Mouse (Mus musculus): ENCODE data around the gene Ttc13. TPM values are rescaled to one million over a fixed set of nuclear protein-coding genes. Genes with fewer than 3 reads are reported as not detected.

The Ttc13 gene
- polyA plus RNA-seq, 1 experiment from 2014 or later, result 52.5 TPM

DNA sequence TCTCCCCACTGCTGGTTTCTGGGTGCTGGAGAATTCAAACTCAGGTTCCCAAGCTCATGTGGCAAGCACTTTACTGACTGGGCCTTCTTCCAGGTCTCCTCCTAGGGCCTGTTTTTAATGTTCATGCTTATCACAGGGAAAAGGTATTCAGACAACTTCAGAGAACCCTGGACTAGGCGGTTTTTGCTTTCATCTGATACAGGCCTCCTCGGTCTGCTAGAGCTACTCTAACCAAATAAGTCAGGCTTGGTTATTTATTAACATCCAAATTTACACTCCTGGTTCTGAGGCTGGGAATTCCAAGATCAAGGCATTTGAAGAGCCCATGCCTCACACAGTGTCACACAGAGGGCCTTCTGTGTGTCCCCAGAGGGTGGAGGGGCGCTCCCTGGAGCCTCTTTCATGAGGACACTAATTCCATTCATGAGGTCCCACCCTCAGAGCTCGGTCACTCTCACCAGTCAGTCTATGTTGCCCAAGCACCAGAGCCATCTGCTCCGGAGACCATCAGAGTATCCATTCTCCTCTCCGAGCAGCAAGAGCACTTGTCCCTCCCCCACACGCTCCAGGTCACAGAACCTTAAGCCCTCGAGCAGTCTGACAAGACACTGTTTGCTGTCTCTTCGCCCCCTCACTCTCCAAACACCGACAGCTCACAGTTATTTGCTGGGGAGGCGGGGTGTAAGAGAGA is 32.5 kb upstream of the Ttc13 start:
- DNase-seq, result peak; percentile 68
- 7% methylated on average over 11 of the region's 11 CpGs for WGBS

DNA sequence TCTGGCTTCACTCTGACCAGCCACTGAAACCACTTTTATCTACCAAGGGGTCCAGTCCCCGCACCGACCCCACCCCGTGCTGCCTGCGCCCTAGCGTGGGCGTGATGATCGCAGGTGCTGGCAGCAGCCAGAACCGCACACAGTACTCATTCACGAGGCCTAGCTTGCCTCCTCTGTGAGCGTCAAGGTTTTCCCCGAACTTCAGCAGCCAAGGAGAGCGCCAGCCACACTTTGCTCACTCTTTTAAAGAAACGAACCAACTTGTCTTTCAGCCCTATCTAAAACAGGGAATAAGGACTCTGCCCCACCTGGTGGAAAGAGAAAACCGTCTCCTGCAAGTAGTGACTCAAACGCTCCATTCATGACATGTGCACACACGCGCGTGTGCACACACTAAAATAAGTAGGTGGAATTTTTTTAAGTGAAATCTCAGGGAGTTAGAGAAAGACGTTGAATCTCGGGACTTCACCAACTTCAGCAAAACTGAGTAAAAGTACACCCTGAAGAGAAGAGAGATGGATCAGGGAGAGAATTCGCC is 30.6 kb upstream of the Ttc13 start:
- Histone ChIP-seq H3K4me1 (ENCODE audit: insufficient read depth) (0 out of 2 replicates have a peak, but pooled peaks cover 11% of the 10 kb centered on the region), H3K9me3 (ENCODE audit: low read depth, low read length) (no peaks in the 10 kb centered on the region), H3K4me3 (ENCODE audit: low read depth, low read length) (peak overlapping the region; percentile 62; the same call in 1 of the 2 replicates), H3K9ac (no peak overlapping the region), H3K27me3 (ENCODE audit: insufficient read depth, low read length) (peaks cover 28% of the 10 kb centered on the region), H3K4me2 (peak overlapping the region; percentile 90), H3K27ac (ENCODE audit: low read depth) (peak overlapping the region; percentile 80), H3K36me3 (ENCODE audit: insufficient read depth) (no peaks in the 10 kb centered on the region)
- WGBS, result 31% methylated on average over 21 of the region's 21 CpGs
- DNase-seq (no peak), ATAC-seq (ENCODE audit: insufficient read depth) (no peak)
- no peak for TF ChIP-seq CTCF (IDR thresholded peaks at IDR 0.05; ENCODE audit: low read depth)

More for the DNA sequence above, 32.5 kb upstream of the Ttc13 start:
- 0 out of 2 replicates have a peak, but pooled peaks cover 11% of the 10 kb centered on the region for H3K4me1 ChIP-seq (ENCODE audit: insufficient read depth)
- peak; percentile 78 for ATAC-seq (ENCODE audit: insufficient read depth)
- peak overlapping the region; percentile 86 for H3K27ac ChIP-seq (ENCODE audit: low read depth)
- H3K36me3 ChIP-seq (ENCODE audit: insufficient read depth), result no peaks in the 10 kb centered on the region
- H3K4me3 ChIP-seq (ENCODE audit: low read depth, low read length), result no peak overlapping the region
- H3K9me3 ChIP-seq (ENCODE audit: low read depth, low read length), result no peaks in the 10 kb centered on the region
- no peak for TF ChIP-seq CTCF (IDR thresholded peaks at IDR 0.05; ENCODE audit: low read depth)
- H3K4me2 ChIP-seq, result no peak overlapping the region
- peaks cover 28% of the 10 kb centered on the region for H3K27me3 ChIP-seq (ENCODE audit: insufficient read depth, low read length)
- no peak overlapping the region for H3K9ac ChIP-seq

DNA sequence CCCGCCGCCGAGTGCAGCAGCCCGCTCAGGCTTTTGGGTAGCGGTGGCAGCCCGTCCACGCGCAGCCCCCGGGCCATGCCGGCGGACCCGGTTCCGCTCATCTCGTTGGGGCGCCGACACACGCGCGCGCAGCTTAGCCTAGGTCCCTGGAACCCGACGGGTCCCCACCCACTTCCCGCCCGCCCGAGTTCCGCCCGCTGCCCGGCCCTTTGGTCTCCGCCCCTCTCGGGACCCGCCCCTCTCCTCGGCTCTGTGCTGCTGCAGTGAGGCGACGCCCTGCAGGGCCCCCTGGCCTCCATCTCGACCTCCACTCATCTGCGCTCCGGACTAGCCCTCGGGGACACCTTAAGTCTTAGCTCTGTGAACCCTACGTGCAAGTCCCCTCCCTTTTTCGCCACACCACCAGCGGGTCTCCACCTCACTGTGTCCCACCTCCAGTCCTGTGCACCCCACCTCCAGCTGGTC is 30.0 kb upstream of the Ttc13 start, which contains the start of gene Fam89a:
TSS of gene Fam89a (minus strand) at position 124 of the 465 bp plus-strand sequence.
- WGBS, result under 1% methylated on average over 41 of the region's 41 CpGs
- peaks cover 28% of the 10 kb centered on the region for H3K27me3 ChIP-seq (ENCODE audit: insufficient read depth, low read length)
- H3K27ac ChIP-seq (ENCODE audit: low read depth), result peak within 1 kb of the TSS; percentile 80

DNA sequence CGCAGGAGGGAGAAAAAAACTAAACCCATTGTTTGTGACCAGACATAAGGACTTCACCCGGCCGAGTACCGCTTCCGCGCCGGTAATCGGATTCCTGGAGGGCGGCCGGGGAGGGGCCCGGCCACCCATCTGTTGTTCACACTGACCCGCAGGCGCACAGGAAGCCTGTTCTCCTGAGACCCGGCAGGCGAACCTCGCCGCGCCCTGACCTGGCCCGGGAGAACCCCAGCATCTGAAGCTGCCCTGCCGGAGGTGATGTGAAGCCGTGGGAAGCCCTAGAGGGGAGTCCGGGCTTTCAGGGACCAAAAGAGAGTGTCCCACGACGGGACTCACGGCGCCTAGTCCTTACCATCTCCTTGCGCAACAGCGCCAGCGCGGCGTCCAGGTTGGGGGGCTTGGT is 29.4 kb upstream of the Ttc13 start:
- no peak for TF ChIP-seq CTCF (IDR thresholded peaks at IDR 0.05; ENCODE audit: low read depth)
- peaks cover 28% of the 10 kb centered on the region for H3K27me3 ChIP-seq (ENCODE audit: insufficient read depth, low read length)
- no peak for DNase-seq
- H3K4me3 ChIP-seq (ENCODE audit: low read depth, low read length), result peak overlapping the region; percentile 62
- peak; percentile 2; the same call in 1 of the 2 replicates for ATAC-seq (ENCODE audit: insufficient read depth)
- H3K4me2 ChIP-seq, result peak overlapping the region; percentile 90
- no peaks in the 10 kb centered on the region for H3K36me3 ChIP-seq (ENCODE audit: insufficient read depth)
- 0 out of 2 replicates have a peak, but pooled peaks cover 10% of the 10 kb centered on the region for H3K4me1 ChIP-seq (ENCODE audit: insufficient read depth)
- H3K9ac ChIP-seq, result peak overlapping the region; percentile 56
- H3K9me3 ChIP-seq (ENCODE audit: low read depth, low read length), result no peaks in the 10 kb centered on the region
- under 1% methylated on average over 31 of the region's 31 CpGs for WGBS
- H3K27ac ChIP-seq (ENCODE audit: low read depth), result 0 out of 2 replicates have a peak overlapping the region, but pooled peaks have one; percentile 36

More for the DNA sequence above, 30.0 kb upstream of the Ttc13 start, which contains the start of gene Fam89a:
- peak within 1 kb of the TSS; percentile 62 for H3K4me3 ChIP-seq (ENCODE audit: low read depth, low read length)
- DNase-seq (peak; percentile 84), ATAC-seq (ENCODE audit: insufficient read depth) (peak; percentile 82)
- no peaks in the 10 kb centered on the region for H3K36me3 ChIP-seq (ENCODE audit: insufficient read depth)
- H3K9me3 ChIP-seq (ENCODE audit: low read depth, low read length), result no peaks in the 10 kb centered on the region
- 0 out of 2 replicates have a peak, but pooled peaks cover 11% of the 10 kb centered on the region for H3K4me1 ChIP-seq (ENCODE audit: insufficient read depth)
- peak within 1 kb of the TSS; percentile 90 for H3K4me2 ChIP-seq
- TF ChIP-seq CTCF (IDR thresholded peaks at IDR 0.05; ENCODE audit: low read depth), result no peak
- peak within 1 kb of the TSS; percentile 56 for H3K9ac ChIP-seq

DNA sequence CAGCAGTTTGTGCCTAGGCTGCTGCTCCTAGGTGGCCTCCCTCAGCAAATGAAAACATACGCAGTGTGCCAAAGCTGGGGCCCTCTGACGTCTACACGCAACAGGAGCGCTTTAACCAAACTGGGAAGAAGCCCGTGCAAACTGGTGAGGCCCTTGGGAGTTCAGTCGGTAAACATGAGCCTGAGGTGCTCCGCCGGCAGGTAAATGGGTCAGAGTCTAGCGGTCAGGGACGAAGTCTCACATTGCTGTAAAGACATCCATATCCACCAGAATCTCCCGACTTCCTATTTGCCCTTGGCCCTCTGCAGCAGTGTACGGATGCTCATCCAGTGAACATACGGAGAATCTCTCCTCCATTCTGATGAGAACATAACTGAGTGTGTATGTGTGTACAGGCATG is 24.9 kb upstream of the Ttc13 start:
- 55% methylated on average over 13 of the region's 13 CpGs for WGBS
- TF ChIP-seq CTCF (IDR thresholded peaks at IDR 0.05; ENCODE audit: low read depth), result no peak

DNA sequence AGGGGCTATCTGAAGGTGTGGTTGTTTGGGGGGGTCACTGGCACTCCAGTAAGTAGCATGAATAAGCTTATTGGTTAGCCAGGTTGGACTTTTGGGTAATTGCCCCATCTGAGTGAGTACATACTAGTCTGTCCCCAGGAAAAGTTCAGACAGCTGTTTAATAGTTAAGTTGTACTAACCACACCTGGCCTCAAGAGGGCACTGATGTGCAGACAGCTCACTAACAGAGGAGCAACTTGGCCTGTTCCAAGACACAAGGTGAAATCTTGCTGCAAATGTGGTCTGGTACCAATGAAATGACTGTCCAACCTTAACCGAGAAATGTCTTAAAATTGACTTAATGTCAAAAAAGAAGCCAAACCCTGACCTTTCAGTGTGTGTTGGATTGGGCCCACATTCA is 17.5 kb upstream of the Ttc13 start:
- Histone ChIP-seq H3K4me1 (ENCODE audit: insufficient read depth) (no peaks in the 10 kb centered on the region), H3K4me2 (no peak overlapping the region), H3K27ac (ENCODE audit: low read depth) (no peak overlapping the region), H3K9ac (no peak overlapping the region), H3K4me3 (ENCODE audit: low read depth, low read length) (no peak overlapping the region), H3K36me3 (ENCODE audit: insufficient read depth) (peaks cover 34% of the 10 kb centered on the region), H3K9me3 (ENCODE audit: low read depth, low read length) (no peaks in the 10 kb centered on the region), H3K27me3 (ENCODE audit: insufficient read depth, low read length) (no peaks in the 10 kb centered on the region)
- ATAC-seq (ENCODE audit: insufficient read depth), result no peak
- WGBS, result 62% methylated on average over 1 of the region's 1 CpGs
- peak; percentile 63 for DNase-seq
- TF ChIP-seq CTCF (IDR thresholded peaks at IDR 0.05; ENCODE audit: low read depth), result peak; percentile 72

More for the DNA sequence above, 24.9 kb upstream of the Ttc13 start:
- Histone ChIP-seq H3K4me2 (no peak overlapping the region), H3K36me3 (ENCODE audit: insufficient read depth) (peaks cover 7% of the 10 kb centered on the region; the same call in 1 of the 2 replicates), H3K4me3 (ENCODE audit: low read depth, low read length) (no peak overlapping the region), H3K4me1 (ENCODE audit: insufficient read depth) (0 out of 2 replicates have a peak, but pooled peaks cover 6% of the 10 kb centered on the region), H3K9me3 (ENCODE audit: low read depth, low read length) (no peaks in the 10 kb centered on the region), H3K9ac (no peak overlapping the region; the same call in 1 of the 2 replicates), H3K27me3 (ENCODE audit: insufficient read depth, low read length) (peaks cover 21% of the 10 kb centered on the region), H3K27ac (ENCODE audit: low read depth) (no peak overlapping the region)
- no peak for ATAC-seq (ENCODE audit: insufficient read depth)
- DNase-seq, result no peak

DNA sequence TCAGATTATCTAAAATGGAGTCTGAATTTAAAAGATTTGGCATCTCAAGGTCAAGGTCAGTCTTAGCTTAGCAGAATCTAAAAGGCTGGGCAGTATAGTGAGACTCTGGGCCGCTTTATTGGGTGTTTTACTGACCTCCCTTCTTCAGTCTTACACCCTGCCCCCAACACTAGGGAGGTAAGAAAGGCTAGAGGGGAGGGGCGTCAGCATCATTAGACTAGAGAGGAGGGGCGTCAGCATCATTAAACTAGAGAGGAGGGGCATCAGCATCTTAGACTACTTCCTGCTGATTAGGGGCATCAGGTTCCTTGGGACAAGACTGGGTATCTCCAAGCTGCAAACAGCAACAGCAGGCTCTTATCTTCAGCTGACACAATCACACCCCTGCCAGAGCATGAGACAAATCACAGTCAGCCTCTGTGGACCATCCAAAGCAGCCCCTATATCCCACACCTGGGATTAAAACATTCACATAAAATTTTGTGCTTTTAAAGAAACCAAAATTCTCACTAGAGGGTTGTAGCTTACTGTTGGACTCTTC is 13.7 kb upstream of the Ttc13 start:
- Histone ChIP-seq H3K27me3 (ENCODE audit: insufficient read depth, low read length) (no peaks in the 10 kb centered on the region), H3K4me2 (no peak overlapping the region), H3K9ac (no peak overlapping the region), H3K9me3 (ENCODE audit: low read depth, low read length) (no peaks in the 10 kb centered on the region), H3K36me3 (ENCODE audit: insufficient read depth) (peaks cover 57% of the 10 kb centered on the region), H3K4me3 (ENCODE audit: low read depth, low read length) (no peak overlapping the region), H3K4me1 (ENCODE audit: insufficient read depth) (no peaks in the 10 kb centered on the region), H3K27ac (ENCODE audit: low read depth) (no peak overlapping the region)
- no peak for DNase-seq
- ATAC-seq (ENCODE audit: insufficient read depth), result no peak
- WGBS, result 65% methylated on average over 3 of the region's 3 CpGs
- TF ChIP-seq CTCF (IDR thresholded peaks at IDR 0.05; ENCODE audit: low read depth), result no peak

Measured in lung, embryonic 14.5 days (tissue).